Mouse (Mus musculus): Measurements from ENCODE around the gene Ccsap.

Gene Ccsap

DNA sequence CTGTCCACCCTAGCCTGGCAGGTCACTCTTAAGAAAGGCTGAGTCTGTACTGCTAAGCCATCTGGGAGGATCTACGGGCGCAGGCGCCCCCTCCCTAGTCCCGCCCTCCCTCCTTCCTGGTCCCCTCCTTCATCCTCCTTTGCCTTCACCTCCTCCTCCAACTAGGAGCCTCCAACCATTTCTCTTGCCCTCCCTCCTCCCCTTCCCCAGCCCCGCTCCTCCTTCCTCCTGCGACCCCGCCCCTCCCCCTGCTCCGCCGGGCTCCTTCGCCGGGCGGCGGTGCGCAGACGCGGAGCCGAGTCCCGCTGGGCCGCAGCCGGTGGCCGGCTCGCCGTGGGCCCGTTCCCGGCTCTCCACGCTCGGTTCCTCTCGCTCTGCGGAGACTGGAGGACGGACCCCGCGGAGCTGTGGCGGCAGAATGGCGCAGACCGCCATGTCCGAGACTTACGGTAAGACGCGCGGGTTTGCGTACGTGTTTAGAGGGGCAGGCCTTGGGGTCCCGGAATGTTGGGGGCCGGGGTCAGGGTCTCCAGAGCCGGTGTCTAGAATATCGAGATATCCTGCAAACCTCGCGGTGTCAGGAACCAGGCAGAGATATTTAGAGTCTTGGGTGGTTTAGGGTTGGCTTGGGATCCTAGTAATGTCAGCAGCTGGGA, 54.2 kb downstream of the Ccsap start, which contains the start of gene Rab4a:
Rab4a (plus strand) TSS at position 268 of the 656 bp plus-strand sequence.
- DNase-seq (ENCODE audit: low spot score in 2 of 2): peak; percentile 70 to 82

DNA sequence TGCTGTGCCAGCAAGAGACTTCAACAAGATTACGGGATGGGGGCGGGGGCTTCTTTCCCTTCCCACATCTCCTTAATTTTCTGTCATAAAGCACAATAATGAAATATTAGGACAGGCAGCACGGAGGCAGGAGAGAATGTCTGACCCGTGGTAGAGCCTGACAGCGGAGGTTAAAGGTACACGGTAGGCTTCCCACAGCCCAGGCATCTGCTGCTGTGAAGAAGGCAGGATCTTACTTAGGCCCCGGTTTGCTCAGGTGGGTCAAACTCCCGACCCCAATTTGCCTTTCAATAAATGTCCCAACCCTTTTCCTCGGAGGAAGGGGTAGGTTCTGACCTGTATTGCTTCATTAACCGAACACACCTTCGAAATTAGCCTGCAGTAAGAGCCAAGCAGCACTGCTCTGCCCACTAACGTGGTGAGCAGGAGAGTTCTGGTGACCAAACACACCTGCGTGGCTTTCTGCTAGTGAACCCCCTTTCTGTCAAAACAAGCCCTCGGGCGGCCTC, 54.7 kb downstream of the Ccsap start:
- no peak for DNase-seq (ENCODE audit: low spot score in 2 of 2)

DNA sequence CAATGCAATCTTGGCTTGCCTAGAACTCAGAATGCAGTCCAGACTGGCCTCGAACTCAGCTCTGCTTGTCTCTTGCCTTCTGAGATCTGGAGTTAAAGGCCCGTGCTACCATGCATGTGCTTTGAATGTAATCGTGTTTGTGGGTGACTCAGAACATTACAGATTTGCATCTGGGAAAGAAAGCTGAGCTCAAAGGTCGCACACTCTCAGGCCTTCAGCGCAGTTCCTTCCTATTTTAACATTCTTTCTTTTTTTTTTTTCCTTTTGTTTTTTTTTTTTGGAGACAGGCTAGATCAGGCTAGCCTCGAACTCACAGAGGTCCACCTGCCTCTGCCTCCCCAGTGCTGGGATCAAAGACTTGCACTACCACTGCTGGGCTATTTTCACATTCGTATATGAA, 55.4 kb downstream of the Ccsap start:
- no peak for DNase-seq (ENCODE audit: low spot score in 2 of 2)

DNA sequence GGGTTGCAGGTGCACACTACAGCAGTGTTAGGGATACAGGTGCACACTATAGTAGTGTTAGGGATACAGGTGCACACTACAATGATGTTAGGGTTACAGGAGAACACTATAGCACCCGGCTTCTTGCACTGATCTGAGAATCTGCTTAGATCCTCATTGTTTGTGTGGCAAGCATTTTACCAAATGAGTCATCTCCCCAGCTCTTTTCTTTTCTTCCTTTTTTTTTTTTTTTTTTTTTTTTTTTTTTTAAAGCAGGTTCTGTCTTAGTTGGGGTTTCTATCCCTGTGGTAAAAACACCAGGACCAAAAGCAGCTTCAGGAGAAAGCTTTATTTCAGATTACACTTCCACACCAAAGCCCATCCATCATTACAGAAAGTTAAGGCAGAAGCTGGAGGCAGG, 56.4 kb downstream of the Ccsap start:
- DNase-seq (ENCODE audit: low spot score in 2 of 2): no peak

DNA sequence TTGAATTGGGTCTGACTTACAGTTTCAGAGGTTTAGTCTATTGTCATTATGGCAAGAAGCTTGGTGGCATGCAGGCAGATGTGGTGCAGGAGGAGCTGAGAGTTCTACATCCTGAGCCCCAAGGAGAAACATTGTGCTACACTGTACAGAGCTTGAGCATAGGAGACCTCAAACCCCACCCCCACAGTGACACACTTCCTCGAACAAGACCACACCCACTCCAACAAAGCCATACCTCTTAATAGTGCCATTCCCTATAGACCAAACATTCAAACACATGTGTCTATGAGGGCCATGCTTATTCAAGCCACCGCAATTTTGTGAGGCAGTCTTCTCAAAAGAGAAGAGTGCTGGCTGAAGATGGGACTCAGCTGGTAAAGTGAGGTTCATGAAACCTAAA, 58.5 kb downstream of the Ccsap start:
- no peak for DNase-seq (ENCODE audit: low spot score in 2 of 2)

DNA sequence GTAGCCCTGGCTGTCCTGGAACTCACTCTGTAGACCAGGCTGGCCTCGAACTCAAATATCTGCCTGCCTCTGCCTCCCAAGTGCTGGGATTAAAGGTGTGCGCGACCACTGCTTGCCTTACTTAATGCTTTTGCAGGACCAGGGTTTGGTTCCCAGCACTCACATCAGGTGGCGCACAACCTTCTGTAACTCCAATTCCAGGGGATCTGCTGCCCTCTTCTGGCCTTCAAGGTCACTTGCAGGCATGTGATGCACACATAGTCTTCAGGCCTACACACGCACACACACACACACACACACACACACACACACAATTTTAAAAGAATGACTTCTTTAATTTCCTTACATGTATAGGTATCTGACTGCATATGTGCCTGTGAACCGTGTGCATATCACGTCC, 59.1 kb downstream of the Ccsap start:
- no peak for DNase-seq (ENCODE audit: low spot score in 2 of 2)

DNA sequence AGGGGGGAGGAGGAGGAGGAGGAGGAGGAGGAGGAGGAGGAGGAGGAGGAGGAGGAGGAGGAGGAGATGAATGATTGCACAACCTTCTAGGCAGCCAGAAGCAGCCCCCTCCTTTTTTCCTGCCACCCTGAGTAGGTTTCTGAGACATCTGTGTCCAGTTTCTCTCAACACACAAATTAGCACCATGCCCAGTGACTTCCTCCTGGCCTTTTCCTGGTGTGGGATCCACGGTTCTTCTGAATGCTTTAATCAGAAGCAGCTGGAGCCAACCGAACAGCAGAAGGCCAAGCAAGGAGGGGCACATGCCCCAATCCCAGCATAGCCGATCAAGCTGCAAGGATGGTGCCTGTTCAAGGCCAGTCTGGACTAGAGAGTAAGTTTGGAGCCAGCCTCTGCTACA, 60.1 kb downstream of the Ccsap start:
- no peak for DNase-seq (ENCODE audit: low spot score in 2 of 2)

DNA sequence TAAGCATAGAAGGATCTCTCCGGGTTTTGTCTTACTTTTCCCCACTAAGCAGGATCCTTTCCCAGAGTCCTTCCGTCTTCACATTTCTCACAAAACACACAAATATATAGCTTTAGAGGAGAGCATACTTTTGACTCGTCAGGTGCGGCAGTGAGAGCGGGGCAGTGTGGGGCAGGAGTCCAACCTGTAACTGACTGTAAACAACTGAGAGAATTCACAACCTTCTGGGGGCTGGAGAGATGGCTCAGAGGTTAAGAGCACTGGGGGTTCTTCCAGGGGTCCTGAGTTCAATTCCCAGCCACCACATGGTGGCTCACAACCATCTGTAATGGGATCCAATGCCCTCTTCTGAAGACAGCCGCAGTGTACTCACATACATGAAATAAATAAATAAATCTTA, 60.6 kb downstream of the Ccsap start:
- DNase-seq (ENCODE audit: low spot score in 2 of 2): no peak

DNA sequence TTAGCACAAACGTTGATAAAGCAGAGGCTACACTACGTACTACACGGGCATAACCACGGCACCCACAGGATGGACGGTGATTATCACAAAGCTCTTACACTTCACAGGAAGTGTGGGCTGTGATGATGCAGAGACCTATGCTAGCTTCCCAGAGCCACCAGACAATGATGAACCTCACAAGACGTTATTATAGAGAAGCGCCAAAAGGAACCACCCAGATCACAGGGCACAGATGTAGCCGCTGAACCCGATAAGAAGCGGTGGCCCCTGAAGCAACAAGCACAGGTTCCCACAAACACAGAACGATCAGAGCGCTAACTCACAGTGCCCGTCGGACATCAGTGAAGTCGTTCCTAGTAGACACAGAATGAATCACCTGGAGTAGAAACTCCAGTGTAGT, 62.1 kb downstream of the Ccsap start:
- DNase-seq (ENCODE audit: low spot score in 2 of 2): no peak

DNA sequence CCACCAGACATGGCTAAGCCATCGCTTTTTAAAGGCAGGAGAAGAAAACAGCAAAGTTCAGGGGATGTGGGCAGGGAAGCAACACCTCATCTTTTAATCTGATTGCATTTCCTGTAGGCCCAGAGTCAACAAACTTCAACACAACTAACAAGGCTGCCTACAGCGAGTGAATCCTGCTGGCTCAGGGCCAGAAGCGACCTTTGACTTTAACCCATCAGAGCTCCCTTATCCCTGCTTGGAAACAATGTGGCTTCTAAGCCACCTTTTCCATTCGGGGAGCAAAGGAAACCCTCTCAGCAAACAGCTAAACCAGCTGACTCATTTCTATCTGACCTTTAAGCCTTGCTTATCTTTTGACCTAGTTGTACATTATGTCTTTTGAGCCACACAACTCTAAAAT, 63.3 kb downstream of the Ccsap start:
- no peak for DNase-seq (ENCODE audit: low spot score in 2 of 2)

DNA sequence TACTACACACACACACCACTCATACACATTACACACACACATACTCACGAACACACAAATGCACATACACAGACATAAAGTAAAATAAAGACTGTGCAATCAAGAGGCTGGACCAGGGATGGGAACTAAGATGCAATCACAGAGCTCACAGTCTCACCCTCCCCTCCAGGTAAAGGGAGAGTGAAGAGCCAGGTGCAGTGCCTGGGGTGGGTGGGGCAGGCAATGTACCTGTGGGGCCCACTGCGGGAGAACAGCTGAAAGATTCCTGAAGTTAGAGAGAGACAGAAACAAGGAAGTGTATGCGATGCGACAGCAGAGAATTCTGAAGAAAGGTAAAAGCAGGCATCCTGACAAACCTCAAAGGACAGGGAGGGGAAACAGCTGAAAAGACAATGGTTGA, 65.2 kb downstream of the Ccsap start:
- no peak for DNase-seq (ENCODE audit: low spot score in 2 of 2)

DNA sequence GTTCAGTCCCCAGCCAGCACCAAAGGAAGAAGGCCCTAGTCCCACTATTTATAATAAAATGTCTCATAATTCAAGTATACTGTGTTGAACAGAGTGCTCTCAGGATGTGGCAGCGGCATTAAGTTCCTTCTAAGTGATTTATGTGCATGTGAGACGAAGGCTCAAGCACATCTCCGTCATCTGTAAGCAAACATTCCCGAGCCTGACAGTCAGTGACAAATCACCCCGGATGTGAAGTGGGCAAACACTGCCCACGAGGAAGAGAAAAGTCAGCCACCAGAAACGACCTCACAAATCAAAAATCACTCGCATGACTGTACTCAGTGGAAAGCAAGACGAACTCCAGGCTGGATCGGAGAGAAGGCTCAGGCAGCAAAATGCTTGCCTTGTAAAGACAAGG, 66.1 kb downstream of the Ccsap start:
- no peak for DNase-seq (ENCODE audit: low spot score in 2 of 2)

DNA sequence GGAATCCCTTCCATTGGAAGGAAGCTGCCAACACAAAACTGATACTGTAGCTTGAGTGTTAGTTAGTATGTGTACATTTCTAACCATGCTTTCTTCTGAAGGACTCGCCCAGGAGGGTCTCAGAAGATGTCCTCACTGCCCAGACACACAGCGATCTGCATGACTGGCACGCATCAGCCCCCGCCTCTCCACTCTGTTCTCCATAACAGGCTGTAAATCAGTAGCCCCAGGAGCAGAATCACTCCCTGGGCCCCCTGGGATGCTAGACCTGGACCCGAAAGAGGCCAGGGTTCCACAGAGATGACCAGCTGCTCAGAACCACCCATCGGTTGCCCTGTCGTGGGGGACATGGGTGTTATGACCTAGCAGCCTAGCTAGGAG, 68.2 kb downstream of the Ccsap start:
- DNase-seq (ENCODE audit: low spot score in 2 of 2): no peak

DNA sequence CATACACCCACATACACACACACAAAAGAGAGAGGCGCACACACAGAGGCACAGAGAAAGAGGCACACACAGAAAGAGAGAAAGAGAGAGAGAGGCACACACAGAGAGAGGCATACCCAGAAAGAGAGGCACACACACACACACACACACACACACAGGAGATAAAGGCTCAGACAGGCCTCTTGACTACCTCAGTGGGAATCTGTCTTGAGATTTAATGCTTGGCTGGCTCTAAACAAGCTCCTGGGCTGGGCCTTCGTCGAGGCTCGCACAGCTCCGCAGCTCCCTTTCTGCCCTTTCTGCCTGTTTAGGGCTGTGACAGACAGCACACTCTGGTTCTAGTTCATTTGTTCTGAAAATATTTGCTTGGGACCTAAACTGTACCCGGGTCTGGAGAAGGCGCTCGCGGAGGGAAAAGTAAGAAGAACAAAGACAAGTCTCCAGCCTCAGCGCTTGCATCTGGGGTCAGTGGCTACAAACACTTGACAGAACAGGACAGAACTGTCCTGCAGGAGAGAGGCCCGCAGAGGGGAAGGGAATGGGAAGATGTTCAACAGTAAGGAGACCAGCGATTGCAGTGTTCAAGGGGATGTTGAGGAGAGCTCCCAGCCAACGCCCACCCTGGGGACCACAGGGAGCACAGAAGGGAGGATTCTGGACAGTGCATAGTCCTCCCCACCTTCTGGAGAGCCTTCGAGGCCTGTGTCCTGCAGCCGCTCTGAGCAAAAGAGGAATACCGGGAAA, 68.7 kb downstream of the Ccsap start:
- DNase-seq (ENCODE audit: low spot score in 2 of 2): no peak

All from frontal cortex, postnatal 10 days (tissue).